Mouse (Mus musculus) hindbrain, embryonic 10.5 days (tissue): ENCODE results near the gene Kank3. TPM values are rescaled to one million over a fixed set of nuclear protein-coding genes. Genes with fewer than 3 reads are reported as not detected.
A peak's percentile ranks its signal among the peaks of the same experiment; 100 is the strongest.

ENCODE experiments used
- DNase-seq: peaks from one replicate; pipeline ENCODE4 v3.0.0-alpha.2; 2017; ENCODE audit warnings: low spot score
- H3K27ac ChIP-seq: fragments of 300-500 bp; sonication (generic); 2 replicates; pipeline ENCODE4 v1.5.1; 2016; ENCODE audit warnings: mild to moderate bottlenecking, moderate library complexity
- H3K27me3 ChIP-seq: fragments of 300-500 bp; sonication (generic); 2 replicates; pipeline ENCODE4 v1.6.1; 2016; ENCODE audit warnings: mild to moderate bottlenecking; ENCODE audit not compliant: poor library complexity, insufficient read depth, severe bottlenecking
- H3K36me3 ChIP-seq: fragments of 300-500 bp; sonication (generic); 2 replicates; pipeline ENCODE4 v1.6.1; 2016; ENCODE audit warnings: mild to moderate bottlenecking, moderate library complexity
- H3K4me1 ChIP-seq: fragments of 300-500 bp; sonication (generic); replicated peaks from 2 replicates; pipeline ENCODE4 v1.6.1; 2016; ENCODE audit warnings: mild to moderate bottlenecking
- H3K4me3 ChIP-seq: fragments of 300-500 bp; sonication (generic); 2 replicates; pipeline ENCODE4 v1.5.1; 2016; ENCODE audit warnings: mild to moderate bottlenecking, moderate library complexity
- H3K9me3 ChIP-seq: fragments of 300-500 bp; sonication (generic); 2 replicates; pipeline ENCODE4 v1.6.1; 2016; ENCODE audit warnings: mild to moderate bottlenecking, moderate library complexity
- WGBS: fragments of 180-500 bp; shearing (Covaris S2); methylation state at CpG from one replicate; pipeline ENCODE4 v1.1.7; 2016; 5-methylcytosine and 5-hydroxymethylcytosine counted together
- polyA plus RNA-seq: library from polyadenylated mRNA; unstranded; fragments of >200 nt; fragmentation: Nextera tagmentation; extraction: Ambion mirVana; gene quantifications from 2 replicates; pipeline ENCODE4 v1.2.1, GENCODE M21; 2016

Gene Kank3
- polyA plus RNA-seq: 26.2 and 28.5 TPM in 2 replicates

DNA sequence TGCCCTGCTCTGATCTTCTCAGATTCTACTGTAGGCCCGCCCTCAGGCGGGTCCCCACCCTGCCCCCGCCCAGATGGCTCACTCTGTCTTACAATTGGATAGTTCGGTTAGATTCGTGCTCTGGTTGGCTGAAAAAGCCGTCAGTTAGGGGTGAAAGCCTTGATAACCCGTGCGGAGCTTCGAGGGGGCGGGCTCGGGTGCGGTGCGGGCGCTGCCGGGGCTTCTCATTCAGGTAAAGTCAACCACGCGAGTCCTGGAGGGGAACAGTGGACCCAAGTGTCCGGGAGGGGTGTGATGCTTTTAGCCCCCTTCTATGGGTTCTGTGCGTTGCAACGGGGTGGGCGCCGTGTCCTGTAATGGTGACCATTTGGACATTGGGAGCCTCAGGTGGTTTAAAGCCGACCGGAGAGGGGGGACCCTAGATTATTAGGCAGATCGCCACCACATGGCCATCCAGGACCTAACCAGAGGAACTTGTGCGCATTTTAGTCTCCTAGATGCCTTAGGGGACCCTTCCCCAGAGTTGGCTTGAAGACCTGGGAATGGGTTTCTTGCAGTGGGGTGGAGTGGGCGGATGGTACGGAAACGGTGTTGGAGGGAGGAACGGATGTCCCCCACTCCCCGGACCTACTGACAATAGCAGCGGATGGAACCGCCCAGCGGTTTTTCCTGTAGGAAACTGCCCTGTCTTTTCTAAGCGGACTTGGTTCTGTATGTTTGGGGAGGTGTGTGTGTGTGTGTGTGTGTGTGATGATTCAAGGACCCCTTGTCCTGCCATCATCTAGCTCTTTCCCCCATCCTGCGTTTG, at the start of gene Kank3:
Gene Kank3 (plus strand): TSS at position 186 of the 808 bp plus-strand sequence.
- Histone ChIP-seq H3K36me3 (no peaks in the 10 kb centered on the region; the same call in 1 of the 2 replicates), H3K9me3 (no peaks in the 10 kb centered on the region), H3K4me3 (peak within 1 kb of the TSS; percentile 64), H3K4me1 (peaks cover 20% of the 10 kb centered on the region), H3K27ac (peak within 1 kb of the TSS; percentile 75), H3K27me3 (peaks cover 23% of the 10 kb centered on the region)
- peak; percentile 92 for DNase-seq
- WGBS: 1% methylated on average over 36 of the region's 36 CpGs

DNA sequence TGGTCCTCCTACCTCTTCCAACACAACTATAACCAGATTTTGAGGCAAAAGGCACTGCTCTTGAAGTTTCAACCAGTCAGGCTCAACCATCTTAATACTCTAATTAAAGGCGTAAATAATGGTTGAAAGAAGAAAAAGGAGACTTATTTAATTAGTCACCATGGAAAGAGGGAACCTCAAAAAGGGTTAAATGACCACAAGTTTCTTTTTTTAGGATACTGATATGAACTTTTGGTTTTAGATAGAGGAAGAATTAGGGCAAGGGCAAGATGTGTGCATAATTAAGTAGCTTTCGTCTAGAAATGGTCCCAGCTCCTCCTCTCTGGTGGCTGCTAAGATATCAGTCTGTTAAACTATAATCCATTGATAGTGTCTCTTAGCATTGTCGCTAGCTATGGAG, 43.9 kb upstream of the Kank3 start:
- Histone ChIP-seq H3K9me3 (no peaks in the 10 kb centered on the region), H3K4me3 (no peak overlapping the region), H3K4me1 (no peaks in the 10 kb centered on the region), H3K27me3 (no peaks in the 10 kb centered on the region), H3K36me3 (no peaks in the 10 kb centered on the region), H3K27ac (no peak overlapping the region)
- no peak for DNase-seq
- WGBS: 78% methylated on average over 3 of the region's 3 CpGs

- H3K36me3 ChIP-seq: peaks cover 8% of the 10 kb centered on the region
These were observed 38.7 kb upstream of the Kank3 start for GRCm38 (mm10) chr17:33771617-33772016.

DNA sequence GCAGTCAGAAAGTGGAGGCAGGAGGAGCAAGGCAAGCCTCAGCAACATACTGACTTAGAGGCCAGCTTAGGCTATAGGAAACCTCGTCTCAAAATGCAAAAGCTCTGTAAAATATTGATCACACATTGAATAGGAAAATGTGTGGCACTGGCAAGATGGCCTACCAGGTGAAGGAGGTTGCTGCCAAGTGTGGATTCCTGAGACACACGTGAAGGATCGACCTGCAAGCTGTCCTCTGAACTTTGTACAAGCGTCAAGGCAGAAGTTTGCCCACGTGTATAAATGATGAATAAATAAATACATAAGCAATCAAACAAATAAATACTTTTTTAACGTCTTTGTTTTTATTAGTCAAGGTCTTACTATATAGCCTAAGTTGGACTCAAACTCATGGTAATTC, 36.9 kb upstream of the Kank3 start:
- no peak overlapping the region for H3K27ac ChIP-seq
- peaks cover 19% of the 10 kb centered on the region for H3K36me3 ChIP-seq
- no peaks in the 10 kb centered on the region for H3K27me3 ChIP-seq
- H3K9me3 ChIP-seq: no peaks in the 10 kb centered on the region
- no peak overlapping the region for H3K4me3 ChIP-seq
- DNase-seq: no peak
- WGBS: 82% methylated on average over 6 of the region's 6 CpGs
- H3K4me1 ChIP-seq: no peaks in the 10 kb centered on the region

More at GRCm38 (mm10) chr17:33771617-33772016, 38.7 kb upstream of the Kank3 start:
- H3K9me3 ChIP-seq: no peaks in the 10 kb centered on the region
- H3K27ac ChIP-seq: no peak overlapping the region
- no peaks in the 10 kb centered on the region for H3K4me1 ChIP-seq
- 93% methylated on average over 4 of the region's 4 CpGs for WGBS
- H3K27me3 ChIP-seq: no peaks in the 10 kb centered on the region
- no peak overlapping the region for H3K4me3 ChIP-seq
- no peak for DNase-seq

- no peak for DNase-seq
- H3K9me3 ChIP-seq: no peaks in the 10 kb centered on the region
- no peak overlapping the region for H3K27ac ChIP-seq
- peaks cover 4% of the 10 kb centered on the region for H3K4me1 ChIP-seq
- no peak overlapping the region for H3K4me3 ChIP-seq
- H3K27me3 ChIP-seq: no peaks in the 10 kb centered on the region
- H3K36me3 ChIP-seq: peaks cover 19% of the 10 kb centered on the region
- 92% methylated on average over 6 of the region's 6 CpGs for WGBS
These were observed 36.3 kb upstream of the Kank3 start for GRCm38 (mm10) chr17:33773871-33774572.

DNA sequence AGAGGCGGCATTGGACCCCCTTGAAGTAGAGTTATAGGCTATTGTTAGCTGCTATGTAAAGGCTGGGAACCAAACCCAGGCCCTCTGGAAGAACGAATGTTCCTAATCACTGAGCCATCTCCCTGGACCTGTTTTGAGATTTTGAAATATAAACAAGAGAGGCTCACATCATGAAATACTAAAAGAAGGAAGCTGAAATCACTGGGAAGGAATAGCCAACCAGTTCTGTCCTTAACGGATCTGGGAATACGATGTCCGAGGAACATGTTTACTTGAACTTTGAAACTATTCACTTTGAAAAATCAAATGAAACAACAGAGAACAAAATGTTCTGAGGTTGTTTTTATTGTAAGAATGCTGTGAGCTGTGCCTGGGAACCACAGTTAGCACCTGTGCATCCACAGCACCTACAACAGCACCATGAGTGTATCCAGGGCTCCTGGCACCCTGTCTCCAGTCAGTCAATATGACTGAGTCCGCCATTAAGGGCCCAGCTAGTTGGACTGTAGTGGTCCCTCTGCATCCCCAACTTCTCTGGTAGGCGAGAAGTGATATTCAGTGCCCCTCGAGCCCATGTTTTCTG, 35.7 kb upstream of the Kank3 start:
- no peaks in the 10 kb centered on the region for H3K9me3 ChIP-seq
- peaks cover 19% of the 10 kb centered on the region for H3K36me3 ChIP-seq
- H3K4me1 ChIP-seq: peaks cover 10% of the 10 kb centered on the region
- no peaks in the 10 kb centered on the region for H3K27me3 ChIP-seq
- no peak overlapping the region for H3K27ac ChIP-seq
- DNase-seq: no peak
- WGBS: 89% methylated on average over 8 of the region's 8 CpGs
- H3K4me3 ChIP-seq: no peak overlapping the region

DNA sequence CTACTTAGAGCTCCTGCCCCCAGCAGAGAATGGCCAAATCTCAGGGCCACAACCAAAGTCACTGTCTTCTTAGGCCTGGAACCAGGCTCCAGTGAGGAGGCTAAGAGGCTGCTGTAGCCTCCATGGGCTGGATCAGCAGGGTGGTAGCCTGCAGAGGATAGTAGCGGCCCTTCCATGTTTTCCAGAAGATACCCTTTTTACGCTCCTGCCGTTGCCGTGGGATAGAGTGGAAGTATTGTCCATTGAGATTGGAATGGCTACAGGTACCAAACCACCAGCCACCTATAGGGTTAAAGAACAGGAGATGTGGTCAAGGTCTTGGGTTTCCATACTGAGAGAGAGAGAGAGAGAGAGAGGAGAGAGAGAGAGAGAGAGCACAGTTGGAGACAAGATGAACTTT, 35.0 kb upstream of the Kank3 start:
- peaks cover 14% of the 10 kb centered on the region for H3K4me1 ChIP-seq
- WGBS: 93% methylated on average over 4 of the region's 4 CpGs
- peaks cover 19% of the 10 kb centered on the region for H3K36me3 ChIP-seq
- DNase-seq: no peak
- H3K27ac ChIP-seq: no peak overlapping the region
- H3K27me3 ChIP-seq: peaks cover 3% of the 10 kb centered on the region; the same call in 1 of the 2 replicates
- no peak overlapping the region for H3K4me3 ChIP-seq
- H3K9me3 ChIP-seq: no peaks in the 10 kb centered on the region

DNA sequence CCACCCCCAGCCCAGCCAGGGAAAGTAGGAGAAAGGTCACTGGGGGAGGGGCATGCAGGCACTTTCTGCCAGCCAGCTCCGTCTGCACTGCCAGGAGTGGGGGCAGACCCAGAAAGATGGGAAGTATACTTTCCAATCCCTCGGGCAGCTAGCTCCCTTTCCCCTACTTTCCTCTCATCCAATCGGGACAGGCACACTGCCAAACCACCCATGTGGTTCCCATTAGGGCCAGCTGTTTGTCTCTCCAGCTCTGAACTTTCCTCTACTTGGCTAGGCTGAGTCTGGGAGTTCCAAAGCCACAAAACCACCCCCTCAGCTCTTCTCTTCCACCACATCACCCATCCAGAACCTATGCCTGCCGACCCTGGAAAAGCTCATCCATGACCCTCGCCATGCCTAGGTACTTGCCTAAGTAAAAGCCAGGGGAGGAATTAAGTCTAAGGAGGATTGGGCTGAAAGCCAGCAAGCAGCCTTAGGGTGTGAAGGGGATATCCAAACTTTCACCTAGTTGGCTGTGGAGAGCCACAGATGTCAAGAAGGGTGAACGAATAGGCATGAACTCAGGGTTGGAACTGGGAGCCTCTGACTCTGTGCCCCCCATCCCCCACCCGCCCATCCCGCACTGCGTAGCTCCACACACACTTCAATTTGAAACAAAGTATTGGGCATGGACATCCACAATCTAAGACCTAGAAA, 30.9 kb upstream of the Kank3 start:
- H3K9me3 ChIP-seq: no peaks in the 10 kb centered on the region
- H3K4me3 ChIP-seq: peak overlapping the region; percentile 66
- H3K27ac ChIP-seq: peak overlapping the region; percentile 89
- peaks cover 38% of the 10 kb centered on the region for H3K4me1 ChIP-seq
- peak; percentile 80 for DNase-seq
- H3K27me3 ChIP-seq: peaks cover 20% of the 10 kb centered on the region; the same call in 1 of the 2 replicates
- WGBS: 64% methylated on average over 9 of the region's 9 CpGs
- peaks cover 19% of the 10 kb centered on the region for H3K36me3 ChIP-seq

GRCm38 (mm10) chr17:33779967-33780295, 30.4 kb upstream of the Kank3 start:
- Histone ChIP-seq H3K9me3 (no peaks in the 10 kb centered on the region), H3K4me3 (peak overlapping the region; percentile 66), H3K27me3 (peaks cover 20% of the 10 kb centered on the region; the same call in 1 of the 2 replicates), H3K27ac (peak overlapping the region; percentile 89), H3K36me3 (peaks cover 17% of the 10 kb centered on the region), H3K4me1 (peaks cover 38% of the 10 kb centered on the region)
- DNase-seq: no peak
- 90% methylated on average over 5 of the region's 5 CpGs for WGBS

DNA sequence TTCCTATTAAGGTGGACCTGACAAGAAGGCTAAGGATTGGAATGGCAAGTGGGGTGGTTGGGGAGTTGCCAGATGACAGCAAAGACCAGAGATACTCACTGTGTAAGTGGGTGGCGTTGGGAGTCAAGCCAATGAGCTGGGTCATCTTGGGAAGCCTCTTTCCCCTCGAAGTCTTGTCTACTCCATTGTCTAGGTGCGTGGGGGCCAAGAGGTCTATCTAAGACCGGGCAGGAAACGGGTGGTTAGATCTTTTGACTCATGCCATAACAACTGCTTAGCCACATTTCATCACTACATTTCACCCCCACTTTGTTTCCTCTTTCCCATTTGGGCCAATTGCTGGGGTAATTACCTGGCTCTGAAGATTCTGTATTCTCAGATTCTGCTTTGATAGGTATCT, 29.9 kb upstream of the Kank3 start:
- no peaks in the 10 kb centered on the region for H3K9me3 ChIP-seq
- peaks cover 20% of the 10 kb centered on the region; the same call in 1 of the 2 replicates for H3K27me3 ChIP-seq
- DNase-seq: no peak
- H3K36me3 ChIP-seq: peaks cover 12% of the 10 kb centered on the region
- 88% methylated on average over 5 of the region's 5 CpGs for WGBS
- peak overlapping the region; percentile 89 for H3K27ac ChIP-seq
- peaks cover 38% of the 10 kb centered on the region for H3K4me1 ChIP-seq
- H3K4me3 ChIP-seq: peak overlapping the region; percentile 66

- Histone ChIP-seq H3K36me3 (peaks cover 12% of the 10 kb centered on the region), H3K27me3 (peaks cover 20% of the 10 kb centered on the region; the same call in 1 of the 2 replicates), H3K4me1 (peaks cover 47% of the 10 kb centered on the region), H3K4me3 (peak within 1 kb of the TSS; percentile 66), H3K27ac (peak within 1 kb of the TSS; percentile 89), H3K9me3 (no peaks in the 10 kb centered on the region)
- WGBS: 1% methylated on average over 50 of the region's 50 CpGs
- DNase-seq: peak; percentile 76
These were observed 29.0 kb upstream of the Kank3 start, which contains the start of gene Angptl4 for GRCm38 (mm10) chr17:33781124-33781977. Angptl4 (minus strand) TSS chr17:33781830.
